8 mouse cellular contexts compared by ENCODE assay signal in genomic region chr12:78332107-78332506, GRCm38 (mm10).
DNase-seq lines count a peak whose midpoint lies in the region; ATAC-seq and TF ChIP-seq lines count a peak whose summit lies in the region.

No protein-coding gene starts in this region.

- H3K9me3 ChIP-seq in hindbrain, embryonic 14.5 days (ENCODE audit: control insufficient read depth, low read length) = no peaks in the 10 kb centered on the region
- H3K9me3 ChIP-seq in midbrain, embryonic 14.5 days (ENCODE audit: control insufficient read depth, low read length) = no peaks in the 10 kb centered on the region

- H3K4me3 ChIP-seq in hindbrain, embryonic 14.5 days (replicated peaks; ENCODE audit: low read length) = no peak overlapping the region
- H3K4me3 ChIP-seq in left cerebral cortex, adult 2 months = no peak overlapping the region
- no peak overlapping the region for H3K4me3 ChIP-seq in midbrain, embryonic 14.5 days (replicated peaks; ENCODE audit: low read depth, low read length)

- H3K27ac ChIP-seq in hindbrain, embryonic 14.5 days = no peak overlapping the region
- no peak overlapping the region for H3K27ac ChIP-seq in left cerebral cortex, adult 2 months
- no peak overlapping the region for H3K27ac ChIP-seq in midbrain, embryonic 14.5 days (replicated peaks; ENCODE audit: low read depth, low read length)

- no peaks in the 10 kb centered on the region for H3K27me3 ChIP-seq in hindbrain, embryonic 14.5 days (ENCODE audit: control insufficient read depth, insufficient read depth, low read length)
- H3K27me3 ChIP-seq in midbrain, embryonic 14.5 days (ENCODE audit: control insufficient read depth, insufficient read depth, low read length) = no peaks in the 10 kb centered on the region

- peak; percentile 76 for DNase-seq in 3T3-L1 (ENCODE audit: low read depth, low spot score)
- peak; percentile 20 for DNase-seq in c-Kit-positive CD71-negative TER-119-negative erythroid progenitor cells, embryonic 14.5 days (ENCODE audit: low read depth)
- DNase-seq in fibroblast of lung, adult 2 months (ENCODE audit: low read depth) = peak; percentile 36
- peak; percentile 82 for DNase-seq in hindbrain, embryonic 14.5 days (ENCODE audit: low spot score)
- DNase-seq in left cerebral cortex, adult 2 months (ENCODE audit: extremely low spot score in 1 of 2, low spot score in 2 of 2) = peak; percentile 55 to 61
- peak; percentile 86 for DNase-seq in midbrain, embryonic 14.5 days
- peak; percentile 10 for DNase-seq in yolk sac, embryonic 10.5 days (ENCODE audit: low spot score)

- peak; percentile 84 for ATAC-seq in CD4-positive, CD25-positive, alpha-beta regulatory T cell, adult 4 months
- ATAC-seq in hindbrain, embryonic 14.5 days (ENCODE audit: low FRiP score) = peak; percentile 77; the same call in 1 of the 2 replicates
- ATAC-seq in midbrain, embryonic 14.5 days (ENCODE audit: low FRiP score, low TSS enrichment) = no peak; the same call in 1 of the 2 replicates

- no peaks in the 10 kb centered on the region for H3K4me1 ChIP-seq in hindbrain, embryonic 14.5 days (replicated peaks; ENCODE audit: control insufficient read depth, insufficient read depth, low read length)
- no peaks in the 10 kb centered on the region for H3K4me1 ChIP-seq in midbrain, embryonic 14.5 days (ENCODE audit: control insufficient read depth, insufficient read depth, low read length)

- H3K9ac ChIP-seq in hindbrain, embryonic 14.5 days = no peak overlapping the region
- no peak overlapping the region for H3K9ac ChIP-seq in midbrain, embryonic 14.5 days (replicated peaks; ENCODE audit: low read length)

- 69% methylated on average over 3 of the region's 3 CpGs for WGBS in hindbrain, embryonic 14.5 days
- WGBS in midbrain, embryonic 14.5 days = 65% methylated on average over 3 of the region's 3 CpGs

- no peak overlapping the region for H3K4me2 ChIP-seq in hindbrain, embryonic 14.5 days (replicated peaks)
- H3K4me2 ChIP-seq in midbrain, embryonic 14.5 days (ENCODE audit: low read length) = no peak overlapping the region

- no peaks in the 10 kb centered on the region for H3K36me3 ChIP-seq in hindbrain, embryonic 14.5 days (replicated peaks; ENCODE audit: control insufficient read depth, insufficient read depth)
- no peaks in the 10 kb centered on the region for H3K36me3 ChIP-seq in midbrain, embryonic 14.5 days (ENCODE audit: control insufficient read depth, insufficient read depth, low read length)

- peak; percentile 73 for TF ChIP-seq CTCF in left cerebral cortex, adult 2 months (IDR thresholded peaks at IDR 0.05)

- intact Hi-C loops in left cerebral cortex, adult 2 months (cut with DNase I) = no loop called here

Comparison
In these comparisons a context has a peak if more than half of its experiments do, and no peak if none do; other contexts are left out.
1. DNase-seq: peak in every context shown above with its lines; median percentile 86 in midbrain, embryonic 14.5 days; 82 in hindbrain, embryonic 14.5 days; 76 in 3T3-L1; 58 in left cerebral cortex, adult 2 months; 36 in fibroblast of lung, adult 2 months; 20 in c-Kit-positive CD71-negative TER-119-negative erythroid progenitor cells, embryonic 14.5 days; 10 in yolk sac, embryonic 10.5 days.